Mouse (Mus musculus): ENCODE results near the gene Slc43a3. TPM values are rescaled to one million over a fixed set of nuclear protein-coding genes. Genes with fewer than 3 reads are reported as not detected.
A peak's percentile ranks its signal among the peaks of the same experiment; 100 is the strongest.
"Not testable (repeated sequence)": the region's sequence is repeated elsewhere in the genome, so short reads cannot be mapped to it uniquely, and the experiment has no call there.

Gene Slc43a3
- polyA plus RNA-seq, 1 experiment: 4.5 TPM

- Histone ChIP-seq H3K4me2 (ENCODE audit: low read depth) (peak overlapping the region; percentile 99), H3K4me3 (peak overlapping the region; percentile 18), H3K27me3 (ENCODE audit: control insufficient read depth, insufficient read depth, insufficient read length) (peaks cover 36% of the 10 kb centered on the region), H3ac (ENCODE audit: control insufficient read depth, insufficient read length) (no peak overlapping the region), H3K79me2 (ENCODE audit: control insufficient read depth, insufficient read depth) (no peaks in the 10 kb centered on the region), H3K36me3 (ENCODE audit: control insufficient read depth, insufficient read depth) (no peaks in the 10 kb centered on the region)
- no peak for TF ChIP-seq TCF12 (IDR thresholded peaks at IDR 0.05; ENCODE audit: insufficient read depth, poor library complexity, severe bottlenecking)
- peak in 2 of 3 experiments; percentile 35 to 81 for TF ChIP-seq MYOG (IDR thresholded peaks at IDR 0.05; ENCODE audit: control insufficient read depth in 1 of 3, insufficient read depth in 1 of 3, insufficient read length in 2 of 3, low read depth in 2 of 3)
- no peak for TF ChIP-seq TCF3 (IDR thresholded peaks at IDR 0.05; ENCODE audit: insufficient read length, low read depth)
- TF ChIP-seq CEBPB (IDR thresholded peaks at IDR 0.05; ENCODE audit: insufficient read depth, poor library complexity, severe bottlenecking): no peak
- TF ChIP-seq POLR2A (IDR thresholded peaks at IDR 0.05; ENCODE audit: insufficient read length, low read depth): no peak
- no peak for TF ChIP-seq E2F4 (IDR thresholded peaks at IDR 0.05; ENCODE audit: insufficient read depth)
- TF ChIP-seq MYOD1 (IDR thresholded peaks at IDR 0.05; ENCODE audit: control insufficient read depth in 1 of 3, insufficient read length in 2 of 3, low read depth in 2 of 3): peak in 2 of 3 experiments; percentile 74 to 85
Measured at GRCm38 (mm10) chr2:84889316-84890044, 46.9 kb upstream of the Slc43a3 start.

GRCm38 (mm10) chr2:84890045-84890340 lies 46.4 kb upstream of the Slc43a3 start:
- H3K79me2 ChIP-seq (ENCODE audit: control insufficient read depth, insufficient read depth): no peaks in the 10 kb centered on the region
- H3ac ChIP-seq (ENCODE audit: control insufficient read depth, insufficient read length): no peak overlapping the region
- no peak overlapping the region for H3K4me3 ChIP-seq
- peaks cover 38% of the 10 kb centered on the region for H3K27me3 ChIP-seq (ENCODE audit: control insufficient read depth, insufficient read depth, insufficient read length)
- TF ChIP-seq CEBPB (IDR thresholded peaks at IDR 0.05; ENCODE audit: insufficient read depth, poor library complexity, severe bottlenecking): no peak
- TF ChIP-seq POLR2A (IDR thresholded peaks at IDR 0.05; ENCODE audit: insufficient read length, low read depth): no peak
- no peak for TF ChIP-seq MAX (IDR thresholded peaks at IDR 0.05; ENCODE audit: low read depth)
- TF ChIP-seq TCF12 (IDR thresholded peaks at IDR 0.05; ENCODE audit: insufficient read depth, poor library complexity, severe bottlenecking): no peak
- no peaks in the 10 kb centered on the region for H3K36me3 ChIP-seq (ENCODE audit: control insufficient read depth, insufficient read depth)
- H3K4me2 ChIP-seq (ENCODE audit: low read depth): peak overlapping the region; percentile 99

GRCm38 (mm10) chr2:84893359-84893758 lies 43.0 kb upstream of the Slc43a3 start:
- Histone ChIP-seq H3K4me3 (no peak overlapping the region), H3K79me2 (ENCODE audit: control insufficient read depth, insufficient read depth) (no peaks in the 10 kb centered on the region), H3K36me3 (ENCODE audit: control insufficient read depth, insufficient read depth) (no peaks in the 10 kb centered on the region), H3ac (ENCODE audit: control insufficient read depth, insufficient read length) (no peak overlapping the region), H3K27me3 (ENCODE audit: control insufficient read depth, insufficient read depth, insufficient read length) (peaks cover 18% of the 10 kb centered on the region), H3K4me2 (ENCODE audit: low read depth) (no peak overlapping the region)
- TF ChIP-seq POLR2A (IDR thresholded peaks at IDR 0.05; ENCODE audit: insufficient read length, low read depth): no peak
- TF ChIP-seq MYOD1 (IDR thresholded peaks at IDR 0.05; ENCODE audit: control insufficient read depth in 1 of 3, insufficient read length in 2 of 3, low read depth in 2 of 3): no peak
- no peak for TF ChIP-seq TCF12 (IDR thresholded peaks at IDR 0.05; ENCODE audit: insufficient read depth, poor library complexity, severe bottlenecking)
- TF ChIP-seq MYOG (IDR thresholded peaks at IDR 0.05; ENCODE audit: control insufficient read depth in 1 of 3, insufficient read depth in 1 of 3, insufficient read length in 2 of 3, low read depth in 2 of 3): no peak

GRCm38 (mm10) chr2:84895495-84896198 lies 40.7 kb upstream of the Slc43a3 start:
- Histone ChIP-seq H3K36me3 (ENCODE audit: control insufficient read depth, insufficient read depth) (no peaks in the 10 kb centered on the region), H3K79me2 (ENCODE audit: control insufficient read depth, insufficient read depth) (no peaks in the 10 kb centered on the region), H3ac (ENCODE audit: control insufficient read depth, insufficient read length) (no peak overlapping the region), H3K27me3 (ENCODE audit: control insufficient read depth, insufficient read depth, insufficient read length) (peaks cover 18% of the 10 kb centered on the region), H3K4me3 (no peak overlapping the region), H3K4me2 (ENCODE audit: low read depth) (no peak overlapping the region)
- TF ChIP-seq USF1 (IDR thresholded peaks at IDR 0.05; ENCODE audit: low read depth) (no peak), TCF3 (IDR thresholded peaks at IDR 0.05; ENCODE audit: insufficient read length, low read depth) (no peak), POLR2A (IDR thresholded peaks at IDR 0.05; ENCODE audit: insufficient read length, low read depth) (no peak), TCF12 (IDR thresholded peaks at IDR 0.05; ENCODE audit: insufficient read depth, poor library complexity, severe bottlenecking) (no peak), SRF (IDR thresholded peaks at IDR 0.05; ENCODE audit: control insufficient read depth, insufficient read length, low read depth) (no peak), MYOD1 (IDR thresholded peaks at IDR 0.05; ENCODE audit: control insufficient read depth in 1 of 3, insufficient read length in 2 of 3, low read depth in 2 of 3) (no peak), POLR2AphosphoS2 (IDR thresholded peaks at IDR 0.05; ENCODE audit: insufficient read length, low read depth) (no peak), E2F4 (IDR thresholded peaks at IDR 0.05; ENCODE audit: insufficient read depth) (no peak), REST (IDR thresholded peaks at IDR 0.05; ENCODE audit: insufficient read depth, insufficient read length) (no peak)

- not testable (repeated sequence) for H3K36me3 ChIP-seq (ENCODE audit: control insufficient read depth, insufficient read depth); H3K79me2 ChIP-seq (ENCODE audit: control insufficient read depth, insufficient read depth); H3K4me3 ChIP-seq; H3K4me2 ChIP-seq (ENCODE audit: low read depth); H3ac ChIP-seq (ENCODE audit: control insufficient read depth, insufficient read length)
- H3K27me3 ChIP-seq (ENCODE audit: control insufficient read depth, insufficient read depth, insufficient read length): peaks cover 18% of the 10 kb centered on the region
Measured at GRCm38 (mm10) chr2:84896686-84897085, 39.7 kb upstream of the Slc43a3 start.
